Mouse (Mus musculus) brain, adult 2 months (tissue): ENCODE data around the gene Rchy1.
"Not testable (repeated sequence)": the region's sequence is repeated elsewhere in the genome, so short reads cannot be mapped to it uniquely, and the experiment has no call there.

Experiments used
- DNase-seq: peaks from one replicate; pipeline ENCODE4 v3.0.0; 2011; ENCODE audit warnings: low read depth, low spot score

Gene Rchy1

GRCm38 (mm10) chr5:91960606-91961254 is 2.1 kb downstream of the Rchy1 start:
- DNase-seq: peak; percentile 61

DNA sequence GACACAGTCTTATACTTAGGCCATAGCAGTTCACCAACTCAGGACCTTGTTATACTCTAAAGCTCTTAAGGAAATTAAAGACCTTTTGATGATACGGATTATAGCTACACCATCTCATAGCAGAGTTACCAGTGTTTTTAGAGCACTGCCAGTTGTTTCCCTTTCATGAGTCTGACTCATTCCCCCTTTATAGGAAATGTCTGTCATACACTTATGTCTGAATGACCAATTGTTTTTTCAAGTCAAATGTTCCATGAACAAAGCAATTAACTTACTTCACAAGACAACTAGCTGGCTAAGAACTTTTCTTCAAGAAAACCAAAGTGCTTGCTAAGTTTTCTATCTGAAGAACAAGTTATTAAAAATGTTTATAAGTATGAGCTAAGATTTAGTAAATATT is 2.9 kb downstream of the Rchy1 start:
- DNase-seq: no peak

GRCm38 (mm10) chr5:91959096-91959495 is 3.8 kb downstream of the Rchy1 start:
- no peak for DNase-seq

- DNase-seq: no peak
Observed at GRCm38 (mm10) chr5:91956991-91957760, 5.7 kb downstream of the Rchy1 start.

- DNase-seq: peak; percentile 47
Observed at GRCm38 (mm10) chr5:91951404-91951803, 11.5 kb downstream of the Rchy1 start.

GRCm38 (mm10) chr5:91949441-91949840 is 13.4 kb downstream of the Rchy1 start:
- DNase-seq: no peak

DNA sequence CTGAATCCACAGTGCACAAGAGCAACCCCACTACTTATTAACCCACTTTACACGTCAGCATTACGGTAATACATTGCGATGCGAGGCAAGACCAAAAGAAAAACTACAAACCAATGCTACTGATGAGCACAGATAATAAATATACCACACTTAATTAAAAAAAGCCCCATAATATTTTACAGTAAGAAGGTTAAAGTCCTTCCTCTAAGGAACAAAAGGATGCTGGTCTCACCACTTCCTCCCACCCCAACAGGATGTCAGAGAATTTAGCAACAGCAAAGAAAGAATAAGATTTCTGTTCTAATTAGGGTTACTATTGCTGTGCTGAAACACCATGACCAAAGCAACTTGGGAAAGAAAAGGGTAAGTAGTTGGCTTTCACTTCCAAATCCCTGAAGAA is 15.9 kb downstream of the Rchy1 start:
- DNase-seq: no peak

GRCm38 (mm10) chr5:91945609-91946008 is 17.3 kb downstream of the Rchy1 start:
- not testable (repeated sequence) for DNase-seq

DNA sequence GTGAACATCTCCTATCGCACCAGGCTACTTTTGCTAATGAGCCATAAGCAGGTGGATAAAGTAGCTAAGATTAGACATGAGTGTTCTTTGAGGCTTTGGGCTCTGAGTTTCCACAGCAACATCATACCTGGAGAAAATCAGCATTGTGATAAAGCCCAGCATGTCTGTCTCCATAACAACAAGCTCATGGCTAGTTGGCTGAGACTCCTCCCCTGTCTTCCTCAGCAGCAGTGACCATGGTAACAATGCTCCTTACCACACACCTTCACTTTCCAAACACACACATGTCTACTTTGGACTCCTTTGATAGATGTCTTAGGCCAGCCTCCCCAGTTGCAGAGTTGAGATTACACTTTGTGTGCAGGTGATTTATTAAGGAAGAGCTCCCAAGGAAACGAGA is 49.6 kb downstream of the Rchy1 start:
- DNase-seq: peak; percentile 46

DNA sequence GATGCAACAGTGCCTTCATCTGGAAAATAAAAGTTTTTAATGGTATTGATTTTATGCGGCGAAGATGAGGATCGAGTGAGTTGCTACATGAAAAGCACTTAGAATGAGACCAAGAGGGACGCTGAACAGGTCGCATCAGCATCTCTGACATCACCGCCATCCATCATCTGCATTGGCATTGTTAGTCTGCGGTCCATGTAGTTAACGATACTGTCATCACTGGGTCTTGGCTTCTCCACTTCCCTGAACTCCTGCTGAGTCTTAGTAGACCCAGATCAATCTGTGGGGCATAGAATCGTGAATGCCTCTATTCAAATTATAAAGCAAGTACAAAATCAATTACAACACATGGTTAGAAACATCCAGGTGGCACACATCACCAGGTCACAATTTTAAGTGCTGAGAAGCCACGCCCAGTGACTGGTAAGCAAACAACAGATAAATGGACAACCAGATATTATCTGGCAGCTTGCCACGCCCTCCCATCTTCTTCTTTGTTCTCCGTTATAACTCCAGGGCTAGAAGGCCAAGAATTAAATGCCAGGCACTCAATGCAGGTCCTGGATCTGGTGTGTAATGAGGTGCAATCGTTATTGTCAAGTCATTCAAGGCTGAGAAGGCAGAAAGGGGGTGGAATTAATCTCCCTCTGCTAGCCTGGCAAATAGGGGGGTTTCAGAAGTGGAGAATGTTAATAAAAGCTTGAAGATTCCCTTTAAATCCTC is 51.3 kb downstream of the Rchy1 start:
- DNase-seq: no peak

DNA sequence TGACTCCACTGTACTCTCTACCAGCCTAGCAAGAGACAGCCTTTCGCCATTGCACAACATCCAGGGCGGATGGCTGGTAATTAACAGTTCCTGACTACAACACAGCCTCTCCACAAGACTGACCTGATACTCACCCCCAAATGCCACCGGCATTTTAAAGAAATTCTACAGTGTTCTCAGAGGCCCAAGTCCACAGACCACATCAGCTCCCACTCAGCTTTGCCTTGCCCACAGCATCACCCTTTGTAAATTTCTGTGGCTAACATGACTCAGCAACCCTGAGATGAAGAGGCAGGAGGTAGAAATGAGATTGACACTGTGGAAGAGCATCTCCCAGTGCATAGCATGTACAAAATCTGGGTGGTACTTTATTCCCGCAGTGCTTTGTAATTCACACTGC is 52.3 kb downstream of the Rchy1 start:
- no peak for DNase-seq

GRCm38 (mm10) chr5:91909010-91909620 is 53.8 kb downstream of the Rchy1 start:
- peak; percentile 29 for DNase-seq
